Mouse (Mus musculus): ENCODE data around the gene Ddb2. TPM values are rescaled to one million over a fixed set of nuclear protein-coding genes. Genes with fewer than 3 reads are reported as not detected.

The Ddb2 gene
- polyA plus RNA-seq, 1 experiment from 2014 or later, result 13.6 TPM

GRCm38 (mm10) chr2:91278749-91279371 is 42.1 kb upstream of the Ddb2 start:
- H3K9me3 ChIP-seq (replicated peaks; ENCODE audit: low read length), result no peaks in the 10 kb centered on the region
- DNase-seq (ENCODE audit: low spot score) (peak; percentile 83), ATAC-seq (replicated peaks; ENCODE audit: low FRiP score, low read depth) (peak; percentile 61)
- H3K27me3 ChIP-seq (ENCODE audit: insufficient read depth, low read length), result no peaks in the 10 kb centered on the region
- no peak overlapping the region for H3K4me3 ChIP-seq (replicated peaks; ENCODE audit: low read depth, low read length)
- peak; percentile 81 for TF ChIP-seq CTCF (IDR thresholded peaks at IDR 0.05; ENCODE audit: low read depth)
- WGBS, result 30% methylated on average over 10 of the region's 10 CpGs
- H3K9ac ChIP-seq (ENCODE audit: low read depth, low read length), result no peak overlapping the region
- peaks cover 29% of the 10 kb centered on the region for H3K36me3 ChIP-seq (ENCODE audit: insufficient read depth, low read length)
- no peak overlapping the region for H3K4me2 ChIP-seq (ENCODE audit: low read length)
- H3K4me1 ChIP-seq (replicated peaks; ENCODE audit: insufficient read depth, low read length), result no peaks in the 10 kb centered on the region
- H3K27ac ChIP-seq, result no peak overlapping the region

- no peaks in the 10 kb centered on the region; the same call in 1 of the 2 replicates for H3K4me1 ChIP-seq (replicated peaks; ENCODE audit: insufficient read depth, low read length)
- H3K4me3 ChIP-seq (replicated peaks; ENCODE audit: low read depth, low read length), result no peak overlapping the region
- no peak overlapping the region for H3K4me2 ChIP-seq (ENCODE audit: low read length)
- DNase-seq (ENCODE audit: low spot score) (no peak), ATAC-seq (replicated peaks; ENCODE audit: low FRiP score, low read depth) (no peak)
- no peak overlapping the region for H3K9ac ChIP-seq (ENCODE audit: low read depth, low read length)
- no peak overlapping the region for H3K27ac ChIP-seq
- H3K9me3 ChIP-seq (replicated peaks; ENCODE audit: low read length), result no peaks in the 10 kb centered on the region
- 92% methylated on average over 8 of the region's 8 CpGs for WGBS
- no peaks in the 10 kb centered on the region for H3K27me3 ChIP-seq (ENCODE audit: insufficient read depth, low read length)
- H3K36me3 ChIP-seq (ENCODE audit: insufficient read depth, low read length), result peaks cover 71% of the 10 kb centered on the region
- TF ChIP-seq CTCF (IDR thresholded peaks at IDR 0.05; ENCODE audit: low read depth), result no peak
Measured at GRCm38 (mm10) chr2:91269687-91270133, 32.9 kb upstream of the Ddb2 start.

GRCm38 (mm10) chr2:91268706-91269105 is 31.9 kb upstream of the Ddb2 start:
- DNase-seq (ENCODE audit: low spot score), result no peak
- H3K36me3 ChIP-seq (ENCODE audit: insufficient read depth, low read length), result peaks cover 61% of the 10 kb centered on the region

GRCm38 (mm10) chr2:91268042-91268441 is 31.3 kb upstream of the Ddb2 start:
- H3K9ac ChIP-seq (ENCODE audit: low read depth, low read length), result no peak overlapping the region
- no peaks in the 10 kb centered on the region for H3K27me3 ChIP-seq (ENCODE audit: insufficient read depth, low read length)
- TF ChIP-seq CTCF (IDR thresholded peaks at IDR 0.05; ENCODE audit: low read depth), result no peak
- WGBS, result 94% methylated on average over 3 of the region's 3 CpGs
- no peak overlapping the region for H3K4me3 ChIP-seq (replicated peaks; ENCODE audit: low read depth, low read length)
- no peak overlapping the region for H3K4me2 ChIP-seq (ENCODE audit: low read length)
- peaks cover 8% of the 10 kb centered on the region; the same call in 1 of the 2 replicates for H3K4me1 ChIP-seq (replicated peaks; ENCODE audit: insufficient read depth, low read length)
- ATAC-seq (replicated peaks; ENCODE audit: low FRiP score, low read depth) (no peak), DNase-seq (ENCODE audit: low spot score) (no peak)
- no peaks in the 10 kb centered on the region for H3K9me3 ChIP-seq (replicated peaks; ENCODE audit: low read length)
- peaks cover 59% of the 10 kb centered on the region for H3K36me3 ChIP-seq (ENCODE audit: insufficient read depth, low read length)
- H3K27ac ChIP-seq, result no peak overlapping the region

More at GRCm38 (mm10) chr2:91268706-91269105, 31.9 kb upstream of the Ddb2 start:
- Histone ChIP-seq H3K27ac (no peak overlapping the region), H3K9ac (ENCODE audit: low read depth, low read length) (no peak overlapping the region), H3K4me2 (ENCODE audit: low read length) (no peak overlapping the region), H3K4me1 (replicated peaks; ENCODE audit: insufficient read depth, low read length) (peaks cover 8% of the 10 kb centered on the region; the same call in 1 of the 2 replicates), H3K27me3 (ENCODE audit: insufficient read depth, low read length) (no peaks in the 10 kb centered on the region), H3K4me3 (replicated peaks; ENCODE audit: low read depth, low read length) (no peak overlapping the region), H3K9me3 (replicated peaks; ENCODE audit: low read length) (no peaks in the 10 kb centered on the region)
- no peak for TF ChIP-seq CTCF (IDR thresholded peaks at IDR 0.05; ENCODE audit: low read depth)
- WGBS, result 77% methylated on average over 2 of the region's 2 CpGs
- ATAC-seq (replicated peaks; ENCODE audit: low FRiP score, low read depth), result no peak

- ATAC-seq (replicated peaks; ENCODE audit: low FRiP score, low read depth), result peak; percentile 99
- peak; percentile 99 for DNase-seq (ENCODE audit: low spot score)
- peaks cover 44% of the 10 kb centered on the region for H3K36me3 ChIP-seq (ENCODE audit: insufficient read depth, low read length)
- no peaks in the 10 kb centered on the region for H3K9me3 ChIP-seq (replicated peaks; ENCODE audit: low read length)
- no peak for TF ChIP-seq CTCF (IDR thresholded peaks at IDR 0.05; ENCODE audit: low read depth)
- H3K9ac ChIP-seq (ENCODE audit: low read depth, low read length), result peak within 1 kb of the TSS; percentile 91
- H3K4me2 ChIP-seq (ENCODE audit: low read length), result peak within 1 kb of the TSS; percentile 70
- H3K27me3 ChIP-seq (ENCODE audit: insufficient read depth, low read length), result no peaks in the 10 kb centered on the region
- peak within 1 kb of the TSS; percentile 83 for H3K4me3 ChIP-seq (replicated peaks; ENCODE audit: low read depth, low read length)
- H3K4me1 ChIP-seq (replicated peaks; ENCODE audit: insufficient read depth, low read length), result peaks cover 8% of the 10 kb centered on the region; the same call in 1 of the 2 replicates
- peak within 1 kb of the TSS; percentile 95 for H3K27ac ChIP-seq
- WGBS, result 1% methylated on average over 72 of the region's 72 CpGs
Measured at GRCm38 (mm10) chr2:91264711-91265681, 28.2 kb upstream of the Ddb2 start, which contains the start of gene Arfgap2. Gene Arfgap2, plus strand, starts transcription at chr2:91264974.

Data from kidney, postnatal 0 days (tissue).